Comparison of ENCODE assay signal across 8 mouse cellular contexts in genomic region chr13:62129432-62130171, GRCm38 (mm10). TPM values are rescaled to one million over a fixed set of nuclear protein-coding genes. Genes with fewer than 3 reads are reported as not detected.
DNase-seq lines count a peak whose midpoint lies in the region; ATAC-seq lines count a peak whose summit lies in the region.
"Not testable (repeated sequence)": the region's sequence is repeated elsewhere in the genome, so short reads cannot be mapped to it uniquely, and the experiment has no call there.

Gene Zfp808 (plus strand): TSS chr13:62129886.

- H3K27me3 ChIP-seq in forebrain, embryonic 16.5 days (replicated peaks; ENCODE audit: control insufficient read depth, insufficient read depth, low read length); liver, embryonic 16.5 days (ENCODE audit: control insufficient read depth, insufficient read depth, low read depth, low read length); neural tube, embryonic 12.5 days (replicated peaks): not testable (repeated sequence)

- peak; percentile 93 for ATAC-seq in forebrain, embryonic 16.5 days
- ATAC-seq in liver, embryonic 16.5 days (ENCODE audit: low read depth) = peak; percentile 88
- ATAC-seq in neural tube, embryonic 12.5 days (ENCODE audit: low FRiP score, low read depth) = peak; percentile 89

- H3K9ac ChIP-seq in ES-E14 (ENCODE audit: insufficient read depth, low read depth, low read length, poor library complexity, severe bottlenecking) = peak within 1 kb of the TSS; percentile 96
- peak within 1 kb of the TSS; percentile 71 for H3K9ac ChIP-seq in forebrain, embryonic 16.5 days (replicated peaks; ENCODE audit: low read depth, low read length)
- peak within 1 kb of the TSS; percentile 77 for H3K9ac ChIP-seq in liver, embryonic 16.5 days (ENCODE audit: low read depth, low read length)
- H3K9ac ChIP-seq in neural tube, embryonic 12.5 days = peak within 1 kb of the TSS; percentile 57

- peak within 1 kb of the TSS; percentile 85 for H3K27ac ChIP-seq in ES-E14 (ENCODE audit: insufficient read depth, low read depth, low read length, poor library complexity, severe bottlenecking)
- not testable (repeated sequence) for H3K27ac ChIP-seq in forebrain, embryonic 16.5 days (ENCODE audit: low read length); neural tube, embryonic 12.5 days
- H3K27ac ChIP-seq in liver, embryonic 16.5 days (ENCODE audit: low read length) = peak within 1 kb of the TSS; percentile 74

- H3K4me1 ChIP-seq in ES-E14 (ENCODE audit: control insufficient read depth in 2 of 2, insufficient read depth in 2 of 2, low read length in 2 of 2, poor library complexity in 1 of 2); forebrain, embryonic 16.5 days (replicated peaks; ENCODE audit: control insufficient read depth, insufficient read depth, low read length); liver, embryonic 16.5 days (ENCODE audit: control insufficient read depth, low read depth, low read length); neural tube, embryonic 12.5 days: not testable (repeated sequence)

- 2% methylated on average over 19 of the region's 21 CpGs for WGBS in forebrain, embryonic 16.5 days
- WGBS in liver, embryonic 16.5 days (ENCODE audit: insufficient replicate concordance) = 3% methylated on average over 19 of the region's 21 CpGs
- WGBS in neural tube, embryonic 12.5 days = 5% methylated on average over 21 of the region's 21 CpGs

- peak within 1 kb of the TSS; percentile 99 to 100 for H3K4me3 ChIP-seq in ES-E14 (ENCODE audit: insufficient read depth in 1 of 2, low read depth in 1 of 2, low read length in 2 of 2, poor library complexity in 1 of 2, severe bottlenecking in 1 of 2)
- peak within 1 kb of the TSS; percentile 60 for H3K4me3 ChIP-seq in forebrain, embryonic 16.5 days (replicated peaks; ENCODE audit: low read length)
- peak within 1 kb of the TSS; percentile 74 for H3K4me3 ChIP-seq in liver, embryonic 16.5 days (ENCODE audit: low read depth, low read length)
- peak within 1 kb of the TSS; percentile 59 for H3K4me3 ChIP-seq in neural tube, embryonic 12.5 days

- in situ Hi-C loops in ES-E14 (cut with MboI; ENCODE audit: low sequenced_read_pairs in 2 of 2, unreplicated experiment in 2 of 2) = not testable (repeated sequence)

- H3K9me3 ChIP-seq in ES-E14 (ENCODE audit: control insufficient read depth, insufficient read depth, low read depth, low read length); forebrain, embryonic 16.5 days (ENCODE audit: control insufficient read depth, low read length); liver, embryonic 16.5 days (replicated peaks; ENCODE audit: control insufficient read depth, low read length); neural tube, embryonic 12.5 days: not testable (repeated sequence)

- intact Hi-C loops in heart, postnatal 36 days (cut with DNase I) = not testable (repeated sequence)

- H3K4me2 ChIP-seq in forebrain, embryonic 16.5 days (ENCODE audit: low read length) = peak within 1 kb of the TSS; percentile 55
- peak within 1 kb of the TSS; percentile 51 for H3K4me2 ChIP-seq in liver, embryonic 16.5 days (ENCODE audit: low read depth, low read length)
- peak within 1 kb of the TSS; percentile 56 for H3K4me2 ChIP-seq in neural tube, embryonic 12.5 days (replicated peaks)

- DNase-seq in ES-E14 (ENCODE audit: low read depth, low spot score) = peak; percentile 36
- DNase-seq in cerebellum, adult 18-20 months = peak; percentile 26 to 29
- peak; percentile 48 to 59 for DNase-seq in heart, postnatal 36 days
- DNase-seq in layer of hippocampus, adult 11-12 months (ENCODE audit: low spot score) = peak; percentile 45
- DNase-seq in telencephalon, adult 2 months (ENCODE audit: low read depth, low spot score) = peak; percentile 6

- H3K36me3 ChIP-seq in ES-E14 (ENCODE audit: control insufficient read depth, insufficient read depth, low read length, poor library complexity, severe bottlenecking); forebrain, embryonic 16.5 days (ENCODE audit: control insufficient read depth, insufficient read depth); liver, embryonic 16.5 days (ENCODE audit: control insufficient read depth, insufficient read depth); neural tube, embryonic 12.5 days: not testable (repeated sequence)

RNA-seq across cellular contexts. Expression of gene Zfp808, which starts in this region (rescaled TPM):
- total RNA-seq in ES-E14 (2012; rRNA removed) = 35.5 and 45.6 TPM in 2 replicates
- polyA plus RNA-seq in forebrain, embryonic 16.5 days (2015; fragmentation: Nextera tagmentation; extraction: Ambion mirVana) = 3.9 and 5.4 TPM in 2 replicates
- 1 to 10 TPM; 2.1 to 2.2 TPM for total RNA-seq in heart, postnatal 36 days (2021)
- 4.9 and 7.4 TPM in 2 replicates for polyA plus RNA-seq in liver, embryonic 16.5 days (2015; fragmentation: Nextera tagmentation; extraction: Ambion mirVana)
- 8.1 and 8.7 TPM in 2 replicates for polyA plus RNA-seq in neural tube, embryonic 12.5 days (2016; fragmentation: Nextera tagmentation; extraction: Ambion mirVana)

Comparison
In these comparisons a context has a peak if more than half of its experiments do, and no peak if none do; other contexts are left out.
1. RNA of gene Zfp808 (total RNA-seq): 35.5 to 45.6 TPM in ES-E14; 2.1 to 2.2 TPM in heart, postnatal 36 days; every median in the first group is over 10 times any median in the second.
2. Peak in every context shown above with its lines, with median percentiles within 50 percentile points of each other: DNase-seq, H3K4me3 ChIP-seq, H3K9ac ChIP-seq, ATAC-seq and H3K4me2 ChIP-seq.